Mouse (Mus musculus) liver, embryonic 13.5 days (tissue): ENCODE data around the gene Stk16. TPM values are rescaled to one million over a fixed set of nuclear protein-coding genes. Genes with fewer than 3 reads are reported as not detected.

ENCODE experiments used
- ATAC-seq: fragments of 200-750 bp; cut with Nextera tagmentation; 2 replicates; pipeline ENCODE4 v1.8.0; 2017; ENCODE audit warnings: low read depth, mild to moderate bottlenecking, moderate number of reproducible peaks, moderate library complexity
- DNase-seq: peaks from one replicate; pipeline ENCODE4 v3.0.0; 2022
- H3K27ac ChIP-seq: fragments of 300-500 bp; sonication (generic); 2 replicates; pipeline ENCODE4 v1.5.1; 2015; ENCODE audit warnings: moderate library complexity, mild to moderate bottlenecking, inconsistent platforms
- H3K27me3 ChIP-seq: fragments of 300-500 bp; sonication (generic); 2 replicates; pipeline ENCODE4 v1.6.1; 2015; ENCODE audit warnings: mild to moderate bottlenecking, inconsistent platforms
- H3K36me3 ChIP-seq: fragments of 300-500 bp; sonication (generic); 2 replicates; pipeline ENCODE4 v1.6.1; 2015; ENCODE audit warnings: mild to moderate bottlenecking, inconsistent platforms
- H3K4me1 ChIP-seq: fragments of 300-500 bp; sonication (generic); replicated peaks from 2 replicates; pipeline ENCODE4 v1.6.1; 2015; ENCODE audit warnings: inconsistent platforms
- H3K4me2 ChIP-seq: fragments of 300-500 bp; sonication (generic); 2 replicates; pipeline ENCODE4 v1.6.1; 2015; ENCODE audit warnings: inconsistent platforms, mild to moderate bottlenecking, moderate library complexity
- H3K4me3 ChIP-seq: fragments of 300-500 bp; sonication (generic); replicated peaks from 2 replicates; pipeline ENCODE4 v1.5.1; 2015; ENCODE audit warnings: mild to moderate bottlenecking, inconsistent platforms
- H3K9ac ChIP-seq: fragments of 300-500 bp; sonication (generic); 2 replicates; pipeline ENCODE4 v1.6.1; 2015; ENCODE audit warnings: mild to moderate bottlenecking, inconsistent platforms
- H3K9me3 ChIP-seq: fragments of 300-500 bp; sonication (generic); replicated peaks from 2 replicates; pipeline ENCODE4 v1.6.1; 2016; ENCODE audit warnings: inconsistent platforms
- WGBS: fragments of 180-500 bp; shearing (Covaris S2); methylation state at CpG from one replicate; pipeline ENCODE4 v1.1.7; 2015; ENCODE audit not compliant: insufficient replicate concordance; 5-methylcytosine and 5-hydroxymethylcytosine counted together
- polyA plus RNA-seq: library from polyadenylated mRNA; unstranded; fragments of >200 nt; fragmentation: Nextera tagmentation; extraction: Ambion mirVana; gene quantifications from 2 replicates; pipeline ENCODE4 v1.2.1, GENCODE M21; 2015

Stk16 gene
- polyA plus RNA-seq, 1 experiment from 2014 or later, result 90.8 TPM

- peak overlapping the region; percentile 96 for H3K27ac ChIP-seq
- H3K4me1 ChIP-seq, result peaks cover 79% of the 10 kb centered on the region
- H3K4me3 ChIP-seq, result peak overlapping the region; percentile 91
- DNase-seq (no peak), ATAC-seq (no peak)
- H3K9me3 ChIP-seq, result no peaks in the 10 kb centered on the region
- H3K4me2 ChIP-seq, result peak overlapping the region; percentile 99
- WGBS, result 79% methylated on average over 2 of the region's 2 CpGs
- H3K27me3 ChIP-seq, result peaks cover 1% of the 10 kb centered on the region
- H3K36me3 ChIP-seq, result peaks cover 56% of the 10 kb centered on the region
- peak overlapping the region; percentile 96 for H3K9ac ChIP-seq
Measured at GRCm38 (mm10) chr1:75214442-75214841, 3.8 kb downstream of the Stk16 start.

GRCm38 (mm10) chr1:75214886-75215285, 4.2 kb downstream of the Stk16 start:
- peaks cover 79% of the 10 kb centered on the region for H3K4me1 ChIP-seq
- peak overlapping the region; percentile 99 for H3K4me2 ChIP-seq
- H3K27ac ChIP-seq, result peak overlapping the region; percentile 96
- H3K9me3 ChIP-seq, result no peaks in the 10 kb centered on the region
- DNase-seq, result no peak
- H3K36me3 ChIP-seq, result peaks cover 56% of the 10 kb centered on the region
- peak overlapping the region; percentile 91 for H3K4me3 ChIP-seq
- peaks cover 6% of the 10 kb centered on the region for H3K27me3 ChIP-seq
- H3K9ac ChIP-seq, result peak overlapping the region; percentile 96
- ATAC-seq, result no peak
- WGBS, result 50% methylated on average over 5 of the region's 5 CpGs

- DNase-seq (no peak), ATAC-seq (no peak)
- peak overlapping the region; percentile 96 for H3K27ac ChIP-seq
- 86% methylated on average over 9 of the region's 9 CpGs for WGBS
- H3K9me3 ChIP-seq, result no peaks in the 10 kb centered on the region
- H3K36me3 ChIP-seq, result peaks cover 56% of the 10 kb centered on the region
- H3K4me1 ChIP-seq, result peaks cover 77% of the 10 kb centered on the region
- H3K4me3 ChIP-seq, result peak overlapping the region; percentile 91
- peaks cover 15% of the 10 kb centered on the region for H3K27me3 ChIP-seq
- H3K9ac ChIP-seq, result peak overlapping the region; percentile 96
- H3K4me2 ChIP-seq, result peak overlapping the region; percentile 99
Measured at GRCm38 (mm10) chr1:75215785-75216184, 5.1 kb downstream of the Stk16 start.

GRCm38 (mm10) chr1:75216797-75217585, 6.4 kb downstream of the Stk16 start:
- 40% methylated on average over 13 of the region's 13 CpGs for WGBS
- H3K9me3 ChIP-seq, result no peaks in the 10 kb centered on the region
- peaks cover 24% of the 10 kb centered on the region for H3K27me3 ChIP-seq
- peak overlapping the region; percentile 91 for H3K4me3 ChIP-seq
- ATAC-seq (peak; percentile 58), DNase-seq (peak; percentile 71)
- H3K36me3 ChIP-seq, result peaks cover 52% of the 10 kb centered on the region
- peak overlapping the region; percentile 96 for H3K27ac ChIP-seq
- H3K4me2 ChIP-seq, result peak overlapping the region; percentile 99
- peak overlapping the region; percentile 96 for H3K9ac ChIP-seq
- H3K4me1 ChIP-seq, result peaks cover 67% of the 10 kb centered on the region

GRCm38 (mm10) chr1:75217893-75218226, 7.2 kb downstream of the Stk16 start:
- peak overlapping the region; percentile 96 for H3K9ac ChIP-seq
- peak; percentile 2 for ATAC-seq
- peaks cover 59% of the 10 kb centered on the region for H3K4me1 ChIP-seq
- H3K27ac ChIP-seq, result peak overlapping the region; percentile 96
- H3K4me3 ChIP-seq, result peak overlapping the region; percentile 91
- peaks cover 44% of the 10 kb centered on the region for H3K36me3 ChIP-seq
- no peaks in the 10 kb centered on the region for H3K9me3 ChIP-seq
- H3K27me3 ChIP-seq, result peaks cover 27% of the 10 kb centered on the region
- WGBS, result 2% methylated on average over 6 of the region's 6 CpGs
- peak overlapping the region; percentile 99 for H3K4me2 ChIP-seq
- no peak for DNase-seq

- Histone ChIP-seq H3K27me3 (peaks cover 27% of the 10 kb centered on the region), H3K4me1 (peaks cover 55% of the 10 kb centered on the region), H3K9ac (peak overlapping the region; percentile 96), H3K9me3 (no peaks in the 10 kb centered on the region), H3K27ac (peak overlapping the region; percentile 96), H3K4me3 (peak overlapping the region; percentile 91), H3K36me3 (peaks cover 39% of the 10 kb centered on the region), H3K4me2 (peak overlapping the region; percentile 99)
- peak; percentile 56 for ATAC-seq
- peak; percentile 71 for DNase-seq
- WGBS, result under 1% methylated on average over 38 of the region's 38 CpGs
Measured at GRCm38 (mm10) chr1:75218227-75219001, 7.8 kb downstream of the Stk16 start.

GRCm38 (mm10) chr1:75219078-75219477, 8.4 kb downstream of the Stk16 start:
- Histone ChIP-seq H3K27me3 (peaks cover 27% of the 10 kb centered on the region), H3K9me3 (no peaks in the 10 kb centered on the region), H3K4me1 (peaks cover 52% of the 10 kb centered on the region), H3K9ac (peak overlapping the region; percentile 96), H3K36me3 (peaks cover 32% of the 10 kb centered on the region), H3K4me2 (peak overlapping the region; percentile 99), H3K4me3 (peak overlapping the region; percentile 91), H3K27ac (peak overlapping the region; percentile 96)
- peak; percentile 85 for ATAC-seq
- peak; percentile 95 for DNase-seq
- WGBS, result under 1% methylated on average over 24 of the region's 24 CpGs

GRCm38 (mm10) chr1:75219531-75219930, 8.9 kb downstream of the Stk16 start, which contains the start of gene Tuba4a:
Tuba4a (minus strand) TSS chr1:75219865.
- Histone ChIP-seq H3K27me3 (peaks cover 27% of the 10 kb centered on the region), H3K9ac (peak within 1 kb of the TSS; percentile 96), H3K4me1 (peaks cover 51% of the 10 kb centered on the region), H3K4me2 (peak within 1 kb of the TSS; percentile 99), H3K4me3 (peak within 1 kb of the TSS; percentile 91), H3K27ac (peak within 1 kb of the TSS; percentile 96), H3K36me3 (peaks cover 28% of the 10 kb centered on the region), H3K9me3 (no peaks in the 10 kb centered on the region)
- WGBS, result 3% methylated on average over 34 of the region's 34 CpGs
- DNase-seq (no peak), ATAC-seq (peak; percentile 17)

- peaks cover 8% of the 10 kb centered on the region for H3K36me3 ChIP-seq
- DNase-seq (no peak), ATAC-seq (no peak)
- H3K9ac ChIP-seq, result no peak overlapping the region
- H3K27ac ChIP-seq, result no peak overlapping the region
- no peaks in the 10 kb centered on the region for H3K9me3 ChIP-seq
- no peak overlapping the region for H3K4me2 ChIP-seq
- H3K4me3 ChIP-seq, result no peak overlapping the region
- peaks cover 50% of the 10 kb centered on the region for H3K4me1 ChIP-seq
- 70% methylated on average over 3 of the region's 3 CpGs for whole genome bisulfite sequencing
- H3K27me3 ChIP-seq, result peaks cover 27% of the 10 kb centered on the region
Measured at GRCm38 (mm10) chr1:75221538-75221937, 10.9 kb downstream of the Stk16 start.

GRCm38 (mm10) chr1:75222926-75223325, 12.3 kb downstream of the Stk16 start:
- Histone ChIP-seq H3K27ac (no peak overlapping the region), H3K4me1 (peaks cover 47% of the 10 kb centered on the region), H3K4me2 (no peak overlapping the region), H3K4me3 (no peak overlapping the region), H3K36me3 (no peaks in the 10 kb centered on the region), H3K9ac (no peak overlapping the region), H3K9me3 (no peaks in the 10 kb centered on the region), H3K27me3 (peaks cover 27% of the 10 kb centered on the region)
- ATAC-seq (no peak), DNase-seq (no peak)
- 54% methylated on average over 6 of the region's 6 CpGs for WGBS

GRCm38 (mm10) chr1:75223532-75223931, 12.9 kb downstream of the Stk16 start:
- Histone ChIP-seq H3K4me1 (peaks cover 49% of the 10 kb centered on the region), H3K36me3 (no peaks in the 10 kb centered on the region), H3K9ac (no peak overlapping the region), H3K27ac (no peak overlapping the region), H3K4me3 (no peak overlapping the region), H3K4me2 (no peak overlapping the region), H3K27me3 (peaks cover 27% of the 10 kb centered on the region), H3K9me3 (no peaks in the 10 kb centered on the region)
- 24% methylated on average over 6 of the region's 6 CpGs for WGBS
- DNase-seq (no peak), ATAC-seq (no peak)
